Mouse (Mus musculus): ENCODE measurements at regions not wholly inside any gene's neighbourhood (a gene's known extent, or its start where the extent isn't known, plus 50 kb on each side); places are given as distances from the start of the nearest gene placed in this dataset.

DNA sequence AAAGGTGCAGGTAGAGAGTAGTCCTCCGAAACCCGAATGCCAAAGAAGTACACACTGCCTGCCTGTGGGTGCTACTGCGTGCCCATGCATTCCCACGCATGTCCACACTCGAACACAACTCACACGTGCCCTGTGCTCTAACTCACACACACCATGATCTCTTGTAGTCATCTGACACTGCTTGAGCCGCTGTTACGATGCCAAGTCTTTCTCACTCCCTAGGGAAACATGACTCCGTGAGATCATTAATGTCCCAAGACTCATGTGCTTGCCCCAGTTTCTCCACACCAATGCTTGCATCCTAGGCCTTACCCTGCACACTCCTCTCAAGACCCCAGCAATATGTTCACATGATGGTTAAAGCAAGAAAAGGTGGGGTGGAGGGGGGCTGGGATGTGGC lies 90.2 kb upstream of the Wnt4 start:
- Histone ChIP-seq H3K36me3 (ENCODE audit: control insufficient read depth, insufficient read depth, low read length) (no peaks in the 10 kb centered on the region), H3K27ac (ENCODE audit: insufficient read depth, low read length) (no peak overlapping the region), H3K27me3 (ENCODE audit: control insufficient read depth, insufficient read depth, low read length) (no peaks in the 10 kb centered on the region), H3K4me3 (ENCODE audit: extremely low read depth, insufficient read depth, insufficient read length) (no peak overlapping the region), H3K4me1 (ENCODE audit: control insufficient read depth, insufficient read depth, insufficient read length) (no peaks in the 10 kb centered on the region)
- TF ChIP-seq POLR2A (IDR thresholded peaks at IDR 0.05; ENCODE audit: low read depth, low read length) (no peak), CTCF (IDR thresholded peaks at IDR 0.05; ENCODE audit: extremely low read depth, insufficient read depth, insufficient read length, insufficient replicate concordance) (no peak)
- WGBS: 93% methylated on average over 9 of the region's 9 CpGs
- no peak for DNase-seq (ENCODE audit: low read depth in 1 of 2, low spot score in 2 of 2)

DNA sequence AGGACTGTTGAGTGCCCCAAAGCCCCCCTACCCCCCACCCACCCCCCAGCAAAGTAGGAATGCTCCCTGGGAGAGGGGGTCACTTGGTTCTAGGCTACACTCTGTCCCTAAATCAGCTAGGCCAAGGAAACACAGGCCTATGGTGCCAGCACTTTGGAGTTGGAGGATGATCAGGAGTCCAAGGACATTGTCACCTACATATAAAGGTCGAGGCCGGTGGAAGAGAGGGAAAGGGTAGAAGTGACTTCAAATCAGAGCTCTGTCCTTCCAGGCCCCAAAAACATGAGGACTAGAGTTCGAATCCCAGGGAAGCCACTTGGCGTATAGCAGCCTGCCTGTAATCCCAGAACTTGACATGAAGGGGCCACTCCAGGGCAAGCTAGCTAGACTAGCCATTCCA lies 92.3 kb upstream of the Wnt4 start:
- H3K4me3 ChIP-seq (ENCODE audit: extremely low read depth, insufficient read depth, insufficient read length): no peak overlapping the region
- no peaks in the 10 kb centered on the region for H3K27me3 ChIP-seq (ENCODE audit: control insufficient read depth, insufficient read depth, low read length)
- H3K36me3 ChIP-seq (ENCODE audit: control insufficient read depth, insufficient read depth, low read length): no peaks in the 10 kb centered on the region
- H3K4me1 ChIP-seq (ENCODE audit: control insufficient read depth, insufficient read depth, insufficient read length): no peaks in the 10 kb centered on the region
- H3K27ac ChIP-seq (ENCODE audit: insufficient read depth, low read length): no peak overlapping the region
- DNase-seq (ENCODE audit: low read depth in 1 of 2, low spot score in 2 of 2): no peak
- WGBS: 86% methylated on average over 4 of the region's 4 CpGs
- TF ChIP-seq POLR2A (IDR thresholded peaks at IDR 0.05; ENCODE audit: low read depth, low read length) (no peak), CTCF (IDR thresholded peaks at IDR 0.05; ENCODE audit: extremely low read depth, insufficient read depth, insufficient read length, insufficient replicate concordance) (no peak)

DNA sequence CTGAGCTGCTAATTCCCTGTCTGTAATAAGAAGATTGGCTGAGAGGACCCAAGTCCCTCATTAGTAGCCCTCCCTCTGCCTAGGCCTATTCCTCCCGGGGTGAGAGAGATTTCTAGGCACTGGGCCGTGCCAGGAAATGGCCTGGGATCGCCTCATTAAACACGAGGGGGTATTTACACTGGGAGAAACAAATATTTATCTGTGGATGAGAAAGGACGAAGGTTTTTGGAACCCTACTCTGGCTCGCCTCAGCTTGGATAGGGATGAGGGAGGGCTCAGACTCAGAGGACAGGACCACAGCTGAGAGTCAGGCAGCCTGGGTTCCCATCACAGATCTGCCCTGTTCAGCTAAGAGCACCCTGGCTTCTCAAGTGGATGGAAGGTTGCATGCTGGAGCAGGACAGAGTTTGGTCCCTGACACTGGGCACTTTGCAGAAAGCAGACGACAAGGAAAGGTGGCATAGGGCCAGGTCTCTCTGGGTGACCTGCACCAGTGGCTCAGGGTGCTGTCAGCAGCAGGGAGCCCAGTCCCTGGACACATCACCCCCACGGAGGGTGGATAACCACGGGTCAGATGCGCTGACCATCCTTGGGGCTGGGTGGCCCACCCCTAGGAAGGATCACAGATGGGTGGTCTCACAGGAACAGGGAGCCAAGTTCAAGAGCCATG lies 94.0 kb upstream of the Wnt4 start:
- 84% methylated on average over 10 of the region's 10 CpGs for WGBS
- Histone ChIP-seq H3K27ac (ENCODE audit: insufficient read depth, low read length) (no peak overlapping the region), H3K27me3 (ENCODE audit: control insufficient read depth, insufficient read depth, low read length) (no peaks in the 10 kb centered on the region), H3K4me1 (ENCODE audit: control insufficient read depth, insufficient read depth, insufficient read length) (no peaks in the 10 kb centered on the region), H3K4me3 (ENCODE audit: extremely low read depth, insufficient read depth, insufficient read length) (no peak overlapping the region), H3K36me3 (ENCODE audit: control insufficient read depth, insufficient read depth, low read length) (no peaks in the 10 kb centered on the region)
- no peak for TF ChIP-seq POLR2A (IDR thresholded peaks at IDR 0.05; ENCODE audit: low read depth, low read length)
- TF ChIP-seq CTCF (IDR thresholded peaks at IDR 0.05; ENCODE audit: extremely low read depth, insufficient read depth, insufficient read length, insufficient replicate concordance): no peak
- no peak for DNase-seq (ENCODE audit: low read depth in 1 of 2, low spot score in 2 of 2)

DNA sequence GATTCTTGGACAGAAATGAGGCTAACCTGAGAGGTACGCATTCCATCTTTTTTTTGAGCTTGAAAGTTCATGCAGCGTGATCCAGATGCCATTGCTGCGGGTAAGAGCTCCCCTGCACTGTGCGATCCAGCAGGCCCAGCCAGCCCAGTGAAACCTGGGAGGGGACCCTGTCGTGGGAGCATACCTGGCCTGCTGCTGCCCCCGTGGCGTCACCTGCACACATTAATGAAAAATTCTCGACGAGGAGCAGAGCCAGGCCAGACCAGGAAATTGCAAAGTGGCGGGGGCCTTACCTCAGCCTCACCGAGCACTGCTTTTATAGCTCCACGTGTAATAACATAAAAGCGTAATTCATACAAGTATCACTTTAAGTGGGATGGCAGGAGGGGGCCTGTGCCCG lies 94.7 kb upstream of the Wnt4 start:
- no peak for DNase-seq (ENCODE audit: low read depth in 1 of 2, low spot score in 2 of 2)
- Histone ChIP-seq H3K4me1 (ENCODE audit: control insufficient read depth, insufficient read depth, insufficient read length) (no peaks in the 10 kb centered on the region), H3K27ac (ENCODE audit: insufficient read depth, low read length) (no peak overlapping the region), H3K27me3 (ENCODE audit: control insufficient read depth, insufficient read depth, low read length) (no peaks in the 10 kb centered on the region), H3K4me3 (ENCODE audit: extremely low read depth, insufficient read depth, insufficient read length) (no peak overlapping the region), H3K36me3 (ENCODE audit: control insufficient read depth, insufficient read depth, low read length) (no peaks in the 10 kb centered on the region)
- WGBS: 85% methylated on average over 14 of the region's 14 CpGs
- TF ChIP-seq POLR2A (IDR thresholded peaks at IDR 0.05; ENCODE audit: low read depth, low read length): no peak

DNA sequence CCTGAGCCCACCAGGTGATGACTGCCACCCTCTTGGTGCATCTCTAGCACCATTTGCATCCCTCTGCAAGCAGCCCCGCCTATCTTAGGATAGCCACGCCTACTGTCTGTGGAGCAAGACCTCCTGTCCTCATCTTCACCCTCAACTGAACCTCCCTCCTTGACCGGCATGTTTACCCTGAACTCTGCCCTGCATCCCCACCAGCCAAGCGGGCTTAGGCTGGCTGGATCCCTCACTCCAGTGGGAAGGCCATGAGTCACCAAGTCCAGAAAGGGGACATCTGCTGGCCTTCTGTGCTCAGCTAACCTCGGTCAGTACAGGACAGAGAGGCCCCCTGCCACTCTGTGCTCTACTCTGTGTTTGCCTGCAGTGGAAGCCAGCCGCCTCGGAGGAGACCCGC lies 96.0 kb upstream of the Wnt4 start:
- WGBS: 88% methylated on average over 8 of the region's 8 CpGs
- Histone ChIP-seq H3K27ac (ENCODE audit: insufficient read depth, low read length) (no peak overlapping the region), H3K36me3 (ENCODE audit: control insufficient read depth, insufficient read depth, low read length) (no peaks in the 10 kb centered on the region), H3K27me3 (ENCODE audit: control insufficient read depth, insufficient read depth, low read length) (no peaks in the 10 kb centered on the region), H3K4me3 (ENCODE audit: extremely low read depth, insufficient read depth, insufficient read length) (no peak overlapping the region), H3K4me1 (ENCODE audit: control insufficient read depth, insufficient read depth, insufficient read length) (no peaks in the 10 kb centered on the region)
- TF ChIP-seq POLR2A (IDR thresholded peaks at IDR 0.05; ENCODE audit: low read depth, low read length): no peak
- no peak for TF ChIP-seq CTCF (IDR thresholded peaks at IDR 0.05; ENCODE audit: extremely low read depth, insufficient read depth, insufficient read length, insufficient replicate concordance)
- DNase-seq (ENCODE audit: low read depth in 1 of 2, low spot score in 2 of 2): no peak

DNA sequence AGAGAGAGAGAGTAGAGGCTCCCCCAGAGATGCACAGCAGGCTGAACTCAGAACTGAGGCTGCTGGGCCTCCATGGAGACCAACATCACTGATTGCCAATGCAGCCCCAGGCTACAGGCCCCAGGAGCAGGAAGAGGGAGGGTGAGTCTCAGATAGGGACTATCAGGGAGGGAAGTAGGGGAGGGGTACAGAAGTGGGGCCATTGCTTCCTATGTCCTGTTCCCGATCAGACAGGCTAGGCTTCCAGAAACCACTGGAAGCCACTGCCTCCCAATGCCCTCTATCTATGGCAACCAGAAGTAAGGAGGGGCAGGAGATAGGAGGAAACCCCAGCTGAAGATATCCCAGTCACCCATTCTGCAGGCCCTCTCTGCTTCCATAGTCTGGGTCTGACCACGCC lies 97.2 kb upstream of the Wnt4 start:
- TF ChIP-seq POLR2A (IDR thresholded peaks at IDR 0.05; ENCODE audit: low read depth, low read length) (no peak), CTCF (IDR thresholded peaks at IDR 0.05; ENCODE audit: extremely low read depth, insufficient read depth, insufficient read length, insufficient replicate concordance) (no peak)
- H3K27me3 ChIP-seq (ENCODE audit: control insufficient read depth, insufficient read depth, low read length): no peaks in the 10 kb centered on the region
- WGBS: 88% methylated on average over 2 of the region's 2 CpGs
- no peak for DNase-seq (ENCODE audit: low read depth in 1 of 2, low spot score in 2 of 2)
- H3K27ac ChIP-seq (ENCODE audit: insufficient read depth, low read length): no peak overlapping the region
- H3K4me3 ChIP-seq (ENCODE audit: extremely low read depth, insufficient read depth, insufficient read length): no peak overlapping the region
- H3K4me1 ChIP-seq (ENCODE audit: control insufficient read depth, insufficient read depth, insufficient read length): no peaks in the 10 kb centered on the region
- H3K36me3 ChIP-seq (ENCODE audit: control insufficient read depth, insufficient read depth, low read length): no peaks in the 10 kb centered on the region

DNA sequence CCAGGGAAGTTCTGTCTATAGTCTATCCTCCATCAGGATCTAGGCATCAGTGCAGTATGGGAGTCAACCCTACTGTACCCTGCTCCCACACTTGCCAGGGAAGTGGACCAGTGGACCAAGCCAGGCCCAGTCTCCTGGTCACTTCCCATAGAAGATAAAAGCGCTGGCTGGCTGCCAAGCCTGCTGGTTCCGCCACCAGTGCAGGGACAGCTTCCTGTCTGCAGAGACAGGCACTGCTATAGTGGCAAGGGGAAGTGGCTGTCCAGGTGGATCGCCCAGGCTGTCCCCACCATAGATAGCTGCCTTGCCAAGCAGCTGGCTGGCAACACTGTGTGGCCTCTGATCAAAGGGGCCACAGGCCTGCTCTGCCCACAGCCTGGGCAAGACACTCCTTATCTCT lies 98.5 kb upstream of the Wnt4 start:
- Histone ChIP-seq H3K4me1 (ENCODE audit: control insufficient read depth, insufficient read depth, insufficient read length) (no peaks in the 10 kb centered on the region), H3K27ac (ENCODE audit: insufficient read depth, low read length) (no peak overlapping the region), H3K4me3 (ENCODE audit: extremely low read depth, insufficient read depth, insufficient read length) (no peak overlapping the region), H3K36me3 (ENCODE audit: control insufficient read depth, insufficient read depth, low read length) (no peaks in the 10 kb centered on the region), H3K27me3 (ENCODE audit: control insufficient read depth, insufficient read depth, low read length) (no peaks in the 10 kb centered on the region)
- DNase-seq (ENCODE audit: low read depth in 1 of 2, low spot score in 2 of 2): no peak
- TF ChIP-seq CTCF (IDR thresholded peaks at IDR 0.05; ENCODE audit: extremely low read depth, insufficient read depth, insufficient read length, insufficient replicate concordance) (no peak), POLR2A (IDR thresholded peaks at IDR 0.05; ENCODE audit: low read depth, low read length) (no peak)
- WGBS: 0% methylated on average over 3 of the region's 3 CpGs

All from spleen, adult 2 months (tissue).